Mouse (Mus musculus): ENCODE data around the gene Ubxn10.

Gene Ubxn10

DNA sequence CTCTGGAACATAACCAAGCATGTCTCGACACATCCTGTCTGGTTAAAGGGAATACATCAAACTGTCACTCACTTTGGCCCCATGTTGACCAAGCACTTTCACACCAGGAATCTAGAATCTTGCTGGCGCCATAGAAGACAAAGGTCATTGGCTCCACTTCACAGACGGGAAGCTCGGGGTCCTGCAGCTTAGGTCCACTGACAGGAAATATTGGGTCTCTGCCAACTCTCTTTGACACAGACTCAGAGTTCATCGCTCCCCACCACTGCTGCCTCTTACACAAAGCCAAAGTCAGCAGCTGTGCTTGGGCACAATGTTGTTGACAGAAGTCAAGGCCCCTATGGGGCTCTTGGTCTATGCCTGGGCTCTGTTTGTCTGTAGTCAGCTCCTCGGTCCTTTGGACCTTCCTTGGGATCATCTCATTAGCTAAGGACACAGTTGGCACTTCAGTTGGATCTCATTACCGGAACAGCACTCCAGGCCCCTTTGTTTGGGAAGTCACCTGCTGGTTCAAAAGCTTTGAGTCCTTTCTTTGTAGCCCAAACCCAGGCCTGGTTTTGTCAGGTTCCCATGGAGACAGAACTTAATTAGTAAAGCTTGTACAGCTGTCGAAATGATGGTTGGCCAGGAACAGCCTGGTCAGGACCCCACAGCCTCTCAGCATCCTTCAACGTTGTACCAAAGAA is 7.8 kb downstream of the Ubxn10 start:
- peak; percentile 41 to 76 for DNase-seq

DNA sequence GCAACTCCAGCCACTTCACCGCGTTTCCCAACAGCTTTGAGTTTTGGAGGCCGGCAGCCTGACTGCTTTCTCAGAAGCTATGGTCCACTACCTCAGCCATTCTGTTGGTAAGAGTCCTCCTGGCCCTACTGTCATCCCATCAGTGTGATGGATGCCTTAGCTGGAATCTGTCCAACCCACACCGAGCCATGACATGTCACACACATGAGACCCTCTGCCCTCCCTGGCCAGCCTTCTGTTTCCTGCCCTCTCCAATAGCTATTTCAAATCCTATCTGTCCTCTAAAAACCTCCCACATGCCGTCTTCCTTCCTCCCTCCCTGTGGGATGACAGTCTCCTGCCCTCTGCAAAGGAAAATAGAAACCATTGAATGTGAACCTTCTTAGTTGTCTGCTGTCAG is 11.2 kb downstream of the Ubxn10 start:
- DNase-seq: no peak

DNA sequence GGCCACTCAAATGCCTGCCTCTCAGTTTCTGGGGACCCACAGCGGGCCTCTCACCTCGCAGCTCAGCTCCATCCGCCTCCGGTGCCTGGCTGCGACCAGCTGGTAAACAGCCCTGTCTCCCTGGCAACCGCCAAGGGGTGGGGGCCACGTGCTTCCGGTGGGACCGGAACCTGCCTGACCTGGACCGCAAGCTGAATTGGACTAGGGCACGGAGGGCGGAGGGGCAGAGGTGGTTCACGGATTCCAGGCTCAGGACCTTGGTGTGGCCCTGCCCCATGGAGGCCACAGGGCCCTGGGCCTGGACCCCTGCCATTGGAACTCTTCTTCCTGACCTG is 11.9 kb downstream of the Ubxn10 start:
- peak; percentile 74 to 84 for DNase-seq

DNA sequence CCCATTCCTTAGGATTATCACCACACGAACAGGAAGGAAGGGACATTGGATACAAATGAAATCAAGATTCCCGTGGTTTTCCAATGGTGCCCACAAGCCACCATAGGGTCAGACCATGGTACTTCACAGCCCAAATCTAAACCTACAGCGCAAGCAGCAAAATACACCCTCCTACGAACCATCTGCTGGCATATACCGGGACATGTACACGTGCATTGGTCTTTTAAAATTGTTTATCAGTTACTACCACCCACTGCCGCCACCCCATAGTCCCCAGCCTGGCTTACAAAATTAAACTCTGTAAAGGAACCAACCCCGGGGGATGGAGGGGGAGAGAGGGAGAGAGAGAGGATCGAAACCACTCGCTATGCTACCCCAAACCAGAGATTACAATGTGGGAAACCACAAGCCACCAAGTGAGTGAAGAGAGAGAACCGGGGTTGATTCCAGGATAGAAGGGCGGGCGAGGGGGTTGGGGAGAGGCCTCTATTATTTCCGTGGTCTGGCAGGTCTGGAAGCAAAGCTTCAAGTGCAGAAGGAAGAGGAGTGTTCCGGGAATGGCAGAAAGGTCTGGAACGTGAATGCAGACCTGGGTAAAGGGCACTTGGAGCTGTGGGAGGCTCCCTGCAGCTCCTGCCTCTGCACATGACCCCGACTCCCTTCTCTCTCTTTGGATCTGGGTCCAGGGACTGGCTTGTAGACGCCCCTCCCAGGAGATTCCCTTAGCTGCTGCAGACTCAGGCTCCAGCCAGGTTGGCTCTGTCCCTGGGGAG is 12.4 kb downstream of the Ubxn10 start, which contains the start of gene Pla2g2c:
Gene Pla2g2c (plus strand): TSS at position 439 of the 773 bp plus-strand sequence.
- DNase-seq: no peak

DNA sequence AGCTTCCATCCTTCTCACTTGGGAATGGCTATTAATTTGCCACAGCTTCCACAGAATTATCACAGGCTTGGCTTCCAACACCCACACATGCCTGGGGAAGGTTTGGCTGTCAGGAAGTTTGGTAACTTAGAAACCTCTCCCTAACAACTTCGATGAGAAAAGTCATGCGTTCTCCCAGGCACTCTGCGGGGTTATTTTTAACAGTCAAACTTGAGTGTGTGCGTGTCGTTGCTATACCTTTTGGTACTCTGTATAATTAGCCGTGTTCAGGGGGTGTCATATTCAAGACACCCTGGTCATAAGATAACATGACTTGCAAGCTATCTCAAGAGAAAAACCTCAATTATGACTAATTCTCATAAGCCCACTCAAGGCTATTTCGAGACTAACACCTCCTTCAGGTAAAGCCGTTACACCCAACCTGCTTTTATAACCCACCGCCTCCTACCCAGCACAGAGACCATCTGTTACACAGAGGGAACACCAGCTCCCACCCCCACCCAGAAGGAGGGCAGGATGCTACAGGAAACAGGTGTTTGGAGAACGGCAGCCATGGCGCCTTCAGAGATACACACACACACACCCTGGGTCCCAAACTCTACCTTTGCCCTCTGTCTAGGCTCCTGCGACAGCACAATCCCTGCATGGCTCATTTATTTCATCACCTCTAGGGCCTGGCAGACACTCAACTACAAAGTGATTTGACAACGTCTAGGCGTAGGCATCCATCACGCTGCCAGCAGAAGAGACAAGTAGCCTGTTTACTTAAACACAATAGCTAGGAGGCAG is 13.3 kb downstream of the Ubxn10 start:
- no peak for DNase-seq

DNA sequence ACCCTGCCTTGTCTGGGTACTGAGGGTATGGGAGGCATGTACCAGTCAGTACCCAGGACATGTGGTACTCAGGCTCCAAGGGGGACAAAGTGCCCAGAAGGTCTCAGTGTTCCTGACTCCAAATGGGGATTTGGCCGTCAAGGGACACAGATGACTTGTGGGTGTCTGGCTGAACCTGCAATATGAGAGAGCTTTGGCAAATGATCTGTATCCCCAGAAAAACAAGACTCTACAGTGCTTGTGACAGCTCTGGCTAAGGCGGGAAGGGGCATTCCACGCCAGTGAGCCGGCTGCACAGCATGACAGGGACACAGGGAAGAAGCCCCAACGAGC is 17.7 kb downstream of the Ubxn10 start:
- no peak for DNase-seq

DNA sequence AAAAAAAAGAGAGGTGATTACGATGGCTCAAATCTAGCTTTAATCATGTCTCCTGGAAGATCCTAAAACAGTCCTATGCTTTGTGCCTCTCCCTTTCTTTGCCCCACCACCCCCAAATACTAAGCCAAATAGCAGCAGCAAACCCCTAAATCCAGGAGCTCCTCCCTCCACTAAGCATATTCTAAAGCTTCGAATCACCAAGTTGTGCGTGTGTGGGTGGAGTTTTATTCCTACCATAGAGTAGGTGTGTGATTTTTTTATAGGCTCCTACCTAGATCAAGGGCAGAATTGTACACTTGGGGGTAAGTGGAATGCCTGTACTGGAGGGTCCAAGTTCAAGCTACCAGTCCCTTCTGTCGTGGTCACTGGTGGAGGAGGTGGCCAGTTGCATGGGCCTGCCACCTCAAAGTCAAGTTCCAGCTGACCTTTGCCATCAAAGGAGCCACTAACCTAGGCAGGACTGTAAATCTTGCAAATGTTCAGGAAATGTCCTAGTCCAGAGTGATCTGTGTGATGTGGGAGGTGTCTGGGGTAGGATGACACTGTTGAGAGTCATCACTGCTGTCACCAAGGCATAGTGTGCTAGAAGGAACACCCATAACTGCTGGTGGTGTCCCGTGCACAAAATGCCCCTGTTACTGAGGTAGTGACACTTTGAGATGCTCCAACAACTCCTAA is 18.2 kb downstream of the Ubxn10 start:
- no peak for DNase-seq

DNA sequence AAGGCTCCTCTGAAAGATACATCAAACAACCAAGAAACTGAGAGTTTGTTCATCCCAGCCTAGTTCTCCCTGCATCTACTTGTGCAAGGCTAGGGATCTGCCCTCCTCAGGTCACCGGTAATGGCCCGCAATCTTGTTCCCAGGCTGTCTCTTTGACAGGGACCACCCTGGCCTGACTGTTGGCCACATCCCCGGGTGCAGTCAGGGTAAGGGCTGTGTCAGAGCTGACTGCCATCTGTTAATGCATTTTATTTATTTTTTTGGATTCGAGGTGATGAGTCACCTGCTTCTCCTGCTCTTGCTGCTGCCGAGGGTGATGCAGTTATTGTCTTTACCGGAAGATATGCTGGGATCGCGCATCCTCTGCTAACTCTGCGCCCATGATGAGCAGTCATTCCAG is 20.3 kb downstream of the Ubxn10 start:
- DNase-seq: no peak

DNA sequence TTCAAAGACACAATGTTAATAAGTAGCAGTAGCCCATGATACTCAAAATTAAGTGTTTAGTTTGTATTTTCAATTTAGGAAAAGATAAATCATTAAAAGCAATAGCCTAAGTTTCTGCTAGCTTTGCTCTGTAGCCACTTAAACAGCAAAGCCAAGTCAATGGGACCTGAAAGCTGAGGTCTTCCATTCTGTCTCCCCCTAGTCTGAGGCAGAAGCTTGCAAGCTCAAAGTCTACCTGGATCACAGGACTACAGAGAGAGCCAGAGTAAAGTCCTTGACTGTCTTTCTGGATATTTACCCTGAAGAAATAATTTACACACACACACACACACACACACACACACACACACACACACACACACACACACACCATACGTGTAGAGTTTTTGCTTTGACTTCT is 22.8 kb downstream of the Ubxn10 start:
- no peak for DNase-seq

DNA sequence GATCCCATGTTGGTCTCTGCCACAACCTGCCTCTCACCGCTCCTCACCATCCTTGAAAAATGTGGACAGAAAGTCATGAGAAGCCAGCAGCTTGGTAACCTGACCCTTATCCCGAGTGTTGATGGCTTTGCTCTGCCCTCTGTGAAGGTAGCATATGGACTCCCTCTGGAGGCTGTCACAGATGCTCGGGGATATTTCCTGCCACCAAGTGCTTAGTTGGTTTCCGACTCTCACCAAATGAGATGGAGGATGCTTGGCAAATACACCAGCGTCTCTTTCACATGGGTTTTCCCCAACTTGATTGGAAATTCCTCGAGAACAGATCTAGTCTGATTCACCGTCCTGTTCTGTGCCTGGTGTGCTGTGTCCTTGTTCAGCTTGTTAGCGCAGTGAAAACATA is 24.3 kb downstream of the Ubxn10 start:
- DNase-seq: no peak

DNA sequence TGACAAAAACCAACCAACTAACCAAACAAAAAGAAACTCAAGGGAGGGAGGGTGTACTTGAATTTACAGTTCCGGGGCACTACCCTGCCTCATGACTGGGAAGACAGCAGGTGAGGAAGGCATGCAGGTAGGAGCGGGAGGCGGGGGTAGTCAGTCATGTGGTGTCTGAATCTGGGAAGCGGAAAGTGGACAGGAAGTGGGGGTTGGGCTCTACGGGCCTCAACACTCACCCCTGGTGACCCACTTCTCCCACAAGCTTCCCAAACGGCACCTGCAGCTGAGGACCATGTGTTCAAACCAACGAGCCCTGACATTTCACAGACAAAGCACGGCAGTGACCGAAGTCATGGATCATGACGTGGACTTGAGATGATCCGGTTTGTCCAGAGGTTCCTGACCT is 24.9 kb downstream of the Ubxn10 start:
- no peak for DNase-seq

DNA sequence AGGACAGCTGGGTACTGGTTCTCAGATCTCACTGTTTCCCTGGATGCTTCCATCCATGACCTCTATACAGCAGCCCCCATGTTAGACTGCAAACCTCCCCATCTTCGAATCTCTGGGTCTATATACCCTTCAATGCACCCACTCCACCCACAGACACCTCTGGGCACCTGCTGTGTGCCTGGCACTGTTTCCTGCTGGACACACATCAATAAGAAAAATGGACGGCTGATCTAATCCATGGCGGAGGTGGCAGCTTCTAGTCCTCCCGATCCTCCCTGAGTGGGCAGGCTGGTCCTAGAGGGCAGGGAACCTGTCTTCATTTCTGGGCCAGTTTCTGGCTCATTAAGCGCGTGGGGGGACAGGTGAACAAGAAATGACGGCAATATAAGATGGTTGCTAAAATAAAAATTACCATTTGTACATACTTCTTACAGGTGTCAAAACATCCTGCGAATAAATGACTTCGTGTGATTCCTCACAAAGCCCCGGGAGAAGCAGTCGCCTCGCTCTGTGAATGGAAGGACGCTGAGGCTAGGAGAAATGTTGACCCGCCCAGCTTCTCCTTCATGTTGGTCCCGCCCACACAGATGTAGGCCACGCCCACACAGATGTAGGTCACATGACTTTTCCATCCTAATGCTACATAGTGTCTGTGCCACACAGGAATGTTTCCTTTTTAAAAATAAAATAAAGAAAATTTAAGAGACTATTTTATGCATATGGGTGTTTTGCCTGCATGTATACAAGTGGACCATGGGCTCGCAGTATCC is 25.7 kb downstream of the Ubxn10 start:
- DNase-seq: no peak

DNA sequence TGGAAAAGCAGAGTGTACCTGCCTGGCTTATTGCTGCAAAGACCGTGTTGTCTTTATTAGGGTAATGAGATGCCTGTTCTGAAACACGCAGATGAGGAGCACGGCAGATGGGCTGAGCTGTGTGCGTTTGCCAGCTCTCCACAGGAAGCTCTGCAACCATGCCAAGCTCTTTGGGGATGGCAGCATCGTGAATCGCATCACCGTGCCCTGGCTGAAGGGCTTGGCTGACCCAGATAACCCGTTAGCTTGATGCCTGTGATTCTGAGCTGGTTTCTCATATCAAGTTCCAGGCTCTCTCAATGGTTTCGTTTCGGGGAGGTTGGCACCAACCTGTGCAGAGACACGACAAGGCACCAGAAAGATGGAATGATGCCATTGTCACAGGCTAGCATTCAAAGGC is 26.3 kb downstream of the Ubxn10 start:
- DNase-seq: no peak

DNA sequence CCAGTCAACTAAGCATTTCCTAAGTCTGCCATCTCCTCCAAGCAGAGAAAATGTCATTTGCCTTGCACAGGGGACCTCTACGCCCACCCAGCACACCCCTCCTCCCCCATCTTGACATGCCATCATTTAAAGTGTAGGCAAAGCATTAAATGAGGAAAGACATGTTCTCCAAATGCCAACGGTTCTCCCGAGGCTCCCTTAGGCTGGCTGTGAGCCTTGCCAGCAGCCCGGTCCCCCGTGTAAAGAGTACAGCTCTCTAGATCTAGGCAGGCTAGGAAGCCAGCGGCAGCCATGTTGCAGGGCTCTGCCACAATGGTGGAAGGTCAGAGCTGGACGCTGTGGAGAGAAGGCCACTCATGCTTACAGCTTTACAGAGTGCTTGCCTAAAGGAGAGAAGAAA is 27.0 kb downstream of the Ubxn10 start:
- no peak for DNase-seq

DNA sequence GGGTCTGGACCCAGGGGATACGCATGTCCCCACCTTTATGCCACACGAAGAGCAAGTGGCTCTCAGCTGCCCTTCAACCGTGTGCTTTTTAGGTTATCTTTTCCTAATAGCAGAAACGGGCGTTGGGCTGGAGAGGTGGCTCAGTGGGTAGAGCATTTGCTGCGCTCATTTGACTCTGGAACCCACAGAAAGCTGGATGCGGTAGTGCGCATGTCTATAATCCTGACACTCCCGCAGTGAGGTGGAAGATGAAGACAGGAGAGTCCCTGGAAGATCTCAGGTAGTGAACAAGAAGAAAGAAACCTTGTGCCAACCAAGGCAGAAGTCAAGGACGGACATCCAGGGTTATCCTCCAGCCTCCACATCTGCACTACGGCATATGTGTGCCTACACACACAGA is 27.7 kb downstream of the Ubxn10 start:
- no peak for DNase-seq

DNA sequence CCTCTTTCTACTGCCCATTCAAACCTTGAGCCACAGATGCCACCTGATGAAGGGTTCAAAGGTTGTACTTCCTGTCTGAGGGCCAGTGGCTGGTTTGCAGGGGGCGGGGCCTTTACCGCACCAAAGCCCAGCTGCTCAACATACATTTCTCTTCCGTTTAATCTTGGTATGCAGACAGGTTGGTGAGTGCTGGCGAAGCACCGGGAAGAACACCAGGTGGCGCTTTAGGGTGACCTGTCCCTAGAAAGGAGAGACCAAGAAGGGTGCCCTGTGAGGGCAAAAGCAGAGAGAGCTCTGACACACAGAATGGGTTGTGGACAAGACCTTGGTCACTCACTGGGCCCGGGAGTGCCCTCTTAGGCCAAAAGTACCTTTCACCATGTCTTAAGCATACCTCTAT is 28.3 kb downstream of the Ubxn10 start:
- peak; percentile 62 to 69 for DNase-seq

DNA sequence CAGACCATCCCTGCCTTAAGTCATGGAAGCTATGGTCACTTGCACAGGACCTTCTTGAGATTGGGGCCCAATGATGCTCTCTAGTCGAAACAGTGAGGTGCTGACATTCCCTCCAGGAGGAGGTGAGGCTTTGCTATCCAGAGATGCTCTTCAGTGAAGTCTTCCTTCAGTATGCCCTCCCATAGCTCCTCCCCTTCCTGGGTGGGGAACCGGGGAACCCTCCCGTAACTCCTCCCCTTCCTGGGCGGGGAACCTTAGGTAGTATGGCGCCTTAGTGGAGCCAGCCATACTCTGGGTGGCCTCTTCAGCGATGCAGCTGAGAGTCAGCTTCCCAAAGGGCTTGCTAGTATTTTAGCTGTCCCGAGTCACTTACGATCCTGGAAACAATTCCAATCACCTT is 30.3 kb downstream of the Ubxn10 start:
- no peak for DNase-seq

DNA sequence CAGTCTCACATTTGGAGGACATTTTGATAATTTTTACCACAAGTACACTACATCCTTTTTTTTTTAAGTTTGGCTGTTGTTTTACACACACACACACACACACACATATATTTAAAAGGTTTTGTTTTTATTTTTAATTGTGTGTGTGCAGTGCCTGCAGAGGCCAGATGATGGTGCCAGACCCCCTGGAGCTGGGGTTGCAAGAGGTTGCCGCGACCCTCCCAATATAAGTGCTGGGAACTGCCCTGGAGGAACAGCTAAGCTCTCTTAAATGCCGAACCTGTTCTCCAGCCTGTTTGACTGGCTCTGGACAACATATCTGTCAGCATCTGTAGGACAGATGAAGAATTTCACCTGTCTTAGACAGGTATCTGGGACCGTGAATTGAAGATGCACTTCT is 32.8 kb downstream of the Ubxn10 start:
- no peak for DNase-seq

DNA sequence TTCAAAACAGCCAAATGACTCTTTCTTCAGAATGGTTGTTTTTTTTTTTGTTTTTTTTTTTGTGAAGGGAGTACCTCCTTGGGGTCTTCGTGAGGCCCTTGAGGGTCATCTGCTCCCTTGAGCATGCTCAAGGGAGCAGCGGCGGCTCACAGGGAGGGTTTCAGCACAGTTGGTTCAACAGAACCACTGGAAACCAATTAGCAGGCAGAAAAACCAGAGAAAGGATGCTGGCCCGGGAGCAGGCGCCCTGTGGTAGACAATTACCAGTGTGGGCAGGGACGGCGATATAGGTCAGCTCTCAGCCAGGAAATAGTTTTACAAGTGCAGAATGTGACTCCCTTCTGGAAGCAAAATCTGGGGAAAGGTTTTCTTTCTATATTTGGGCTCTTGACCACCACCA is 33.4 kb downstream of the Ubxn10 start:
- DNase-seq: no peak

DNA sequence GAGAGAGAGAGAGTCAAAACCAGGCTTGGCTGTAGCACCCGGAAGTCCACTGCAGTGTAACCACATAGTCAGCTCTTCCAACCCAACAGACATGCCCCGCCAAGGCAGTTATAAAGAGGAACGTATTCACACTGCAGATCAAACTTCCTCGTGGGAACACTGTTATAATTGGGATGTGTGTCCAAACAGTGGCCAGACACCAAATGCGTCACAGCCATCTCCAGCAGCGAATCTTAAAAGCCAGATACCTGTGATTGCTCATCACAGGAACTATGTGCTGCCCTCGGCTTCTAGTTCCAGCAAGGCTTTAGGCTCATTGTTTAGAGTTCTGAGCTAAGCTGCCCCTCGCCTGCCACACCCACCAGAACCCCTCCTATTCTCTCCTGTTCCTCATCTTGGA is 34.4 kb downstream of the Ubxn10 start:
- DNase-seq: no peak

DNA sequence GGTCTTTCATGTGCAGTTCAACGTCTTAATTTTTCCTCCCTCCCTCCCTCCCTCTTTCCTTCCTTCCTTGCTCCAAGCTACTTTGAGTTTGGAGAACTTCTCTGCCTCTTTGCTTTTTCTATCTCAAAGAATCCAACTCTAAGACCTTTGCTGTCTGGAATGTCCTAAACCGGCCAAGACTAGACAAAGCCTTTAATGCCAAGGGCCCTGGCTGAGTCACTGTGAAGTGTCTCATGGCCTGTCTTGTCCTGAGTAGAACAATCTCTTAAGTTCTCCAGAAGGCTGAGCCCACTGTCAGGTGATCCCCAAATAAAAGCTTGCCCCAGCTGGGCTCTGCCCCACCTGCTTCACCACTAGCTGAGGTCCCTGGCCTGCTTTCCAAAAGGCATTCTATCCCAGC is 34.9 kb downstream of the Ubxn10 start:
- no peak for DNase-seq

DNA sequence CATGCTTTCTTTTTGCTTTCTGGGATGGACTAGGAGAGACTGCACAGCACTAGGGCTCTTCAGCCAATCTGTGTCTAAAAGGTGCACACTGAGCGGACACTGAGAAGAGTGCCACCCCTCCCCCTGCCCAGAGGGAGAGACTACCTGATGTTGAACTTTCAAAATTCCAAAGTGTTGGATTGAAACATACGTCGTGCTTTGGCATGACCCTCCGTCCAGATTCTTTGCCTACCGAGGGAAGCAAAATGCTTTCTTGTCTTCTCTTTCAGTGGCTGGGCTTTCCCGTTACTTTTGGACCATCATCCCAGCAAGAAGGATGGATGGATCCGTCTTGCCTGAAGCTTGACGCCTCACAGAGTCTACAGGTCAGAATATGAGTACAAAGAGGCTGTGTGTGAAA is 35.9 kb downstream of the Ubxn10 start:
- no peak for DNase-seq

Measured in lung, postnatal 4 days (tissue).